Mouse (Mus musculus) thymus, adult 2 months (tissue): ENCODE results near the gene Klf9. TPM values are rescaled to one million over a fixed set of nuclear protein-coding genes. Genes with fewer than 3 reads are reported as not detected.

Experiments
- DNase-seq: peaks from one replicate; pipeline ENCODE4 v3.0.0; 2021
- H3K27ac ChIP-seq: fragments of 200-500 bp; 2 replicates; pipeline ENCODE4 v1.5.1; 2012; ENCODE audit warnings: low read length, control low read depth; ENCODE audit not compliant: control insufficient read depth, insufficient read depth
- H3K27me3 ChIP-seq: fragments of 200-500 bp; 2 replicates; pipeline ENCODE4 v1.6.1; 2012; ENCODE audit warnings: mild to moderate bottlenecking, low read length, moderate library complexity, mixed read lengths; ENCODE audit not compliant: control insufficient read depth, insufficient read depth
- H3K36me3 ChIP-seq: fragments of 200-500 bp; 2 replicates; pipeline ENCODE4 v1.6.1; 2012; ENCODE audit warnings: mild to moderate bottlenecking, low read length, moderate library complexity; ENCODE audit not compliant: control insufficient read depth, insufficient read depth
- H3K4me1 ChIP-seq: fragments of 200-500 bp; replicated peaks from 2 replicates; pipeline ENCODE4 v1.6.1; 2012; ENCODE audit warnings: low read length; ENCODE audit not compliant: control insufficient read depth, insufficient read depth
- H3K4me3 ChIP-seq: fragments of 200-500 bp; 2 replicates; pipeline ENCODE4 v1.5.1; 2012; ENCODE audit warnings: mild to moderate bottlenecking, low read length, control low read depth, moderate library complexity; ENCODE audit not compliant: control insufficient read depth, insufficient read depth
- CTCF ChIP-seq: fragments of 200-500 bp; IDR thresholded peaks from 2 replicates; pipeline ENCODE4 v1.5.1; 2012; ENCODE audit warnings: mild to moderate bottlenecking, control low read depth, low read length, moderate library complexity, borderline replicate concordance; ENCODE audit not compliant: control insufficient read depth, poor library complexity, insufficient read depth; ENCODE audit errors: extremely low read depth
- POLR2A ChIP-seq: fragments of 200-500 bp; IDR thresholded peaks from 2 replicates; pipeline ENCODE4 v1.6.1; 2012; ENCODE audit warnings: mild to moderate bottlenecking, low read length, control low read depth, moderate library complexity; ENCODE audit not compliant: control insufficient read depth, poor library complexity, insufficient read depth; ENCODE audit errors: extremely low read depth
- WGBS: fragments of 180-500 bp; shearing (Covaris S2); methylation state at CpG from one replicate; pipeline ENCODE4 v1.1.7; 2018; 5-methylcytosine and 5-hydroxymethylcytosine counted together
- polyA plus RNA-seq: library from polyadenylated mRNA; depleted of rRNA; stranded (reverse); fragments of >200 nt; gene quantifications from 2 replicates; pipeline ENCODE4 v1.2.3, GENCODE M21; 2012

Gene Klf9
- polyA plus RNA-seq, 1 experiment = 6.9 TPM

- H3K4me1 ChIP-seq = peaks cover 23% of the 10 kb centered on the region
- peaks cover 8% of the 10 kb centered on the region; the same call in 1 of the 2 replicates for H3K27me3 ChIP-seq
- no peak overlapping the region for H3K4me3 ChIP-seq
- H3K27ac ChIP-seq = no peak overlapping the region
- DNase-seq = no peak
- no peak for TF ChIP-seq POLR2A
- no peak for TF ChIP-seq CTCF
- WGBS = 48% methylated on average over 12 of the region's 12 CpGs
- no peaks in the 10 kb centered on the region for H3K36me3 ChIP-seq
These were observed 1.1 kb upstream of the Klf9 start for GRCm38 (mm10) chr19:23139756-23140470.

- H3K4me3 ChIP-seq = peak overlapping the region; percentile 89
- H3K36me3 ChIP-seq = no peaks in the 10 kb centered on the region
- H3K4me1 ChIP-seq = peaks cover 7% of the 10 kb centered on the region
- 1% methylated on average over 94 of the region's 94 CpGs for WGBS
- H3K27me3 ChIP-seq = peaks cover 8% of the 10 kb centered on the region; the same call in 1 of the 2 replicates
- peak; percentile 22 for DNase-seq
- H3K27ac ChIP-seq = peak overlapping the region; percentile 5; the same call in 1 of the 2 replicates
- TF ChIP-seq CTCF (no peak), POLR2A (0 out of 2 replicates have a peak, but pooled peaks have one; percentile 16)
These were observed 610 bp downstream of the Klf9 start for GRCm38 (mm10) chr19:23141391-23142281.

GRCm38 (mm10) chr19:23142427-23143073 lies 1.5 kb downstream of the Klf9 start:
- Histone ChIP-seq H3K27ac (no peak overlapping the region), H3K36me3 (no peaks in the 10 kb centered on the region), H3K4me3 (peak overlapping the region; percentile 20; the same call in 1 of the 2 replicates), H3K4me1 (peaks cover 7% of the 10 kb centered on the region), H3K27me3 (peaks cover 8% of the 10 kb centered on the region; the same call in 1 of the 2 replicates)
- TF ChIP-seq POLR2A (no peak), CTCF (no peak)
- 27% methylated on average over 28 of the region's 28 CpGs for WGBS
- DNase-seq = no peak

- no peak for DNase-seq
- peaks cover 7% of the 10 kb centered on the region for H3K4me1 ChIP-seq
- peaks cover 8% of the 10 kb centered on the region; the same call in 1 of the 2 replicates for H3K27me3 ChIP-seq
- H3K36me3 ChIP-seq = no peaks in the 10 kb centered on the region
- H3K4me3 ChIP-seq = no peak overlapping the region
- no peak overlapping the region for H3K27ac ChIP-seq
- TF ChIP-seq CTCF (no peak), POLR2A (no peak)
- 91% methylated on average over 7 of the region's 7 CpGs for WGBS
These were observed 2.0 kb downstream of the Klf9 start for GRCm38 (mm10) chr19:23143074-23143445.

GRCm38 (mm10) chr19:23143541-23143940 lies 2.5 kb downstream of the Klf9 start:
- peaks cover 8% of the 10 kb centered on the region; the same call in 1 of the 2 replicates for H3K27me3 ChIP-seq
- WGBS = 89% methylated on average over 8 of the region's 8 CpGs
- DNase-seq = no peak
- no peak overlapping the region for H3K4me3 ChIP-seq
- H3K36me3 ChIP-seq = no peaks in the 10 kb centered on the region
- H3K4me1 ChIP-seq = peaks cover 7% of the 10 kb centered on the region
- TF ChIP-seq CTCF = no peak
- TF ChIP-seq POLR2A = no peak
- no peak overlapping the region for H3K27ac ChIP-seq

- TF ChIP-seq POLR2A (no peak), CTCF (no peak)
- 83% methylated on average over 9 of the region's 9 CpGs for WGBS
- Histone ChIP-seq H3K27ac (no peak overlapping the region), H3K4me1 (peaks cover 7% of the 10 kb centered on the region), H3K27me3 (peaks cover 8% of the 10 kb centered on the region; the same call in 1 of the 2 replicates), H3K36me3 (no peaks in the 10 kb centered on the region), H3K4me3 (no peak overlapping the region)
- DNase-seq = no peak
These were observed 3.0 kb downstream of the Klf9 start for GRCm38 (mm10) chr19:23144031-23144430.
